10 mouse cellular contexts compared by ENCODE assay signal in genomic region chr14:122465931-122466490, GRCm38 (mm10). TPM values are rescaled to one million over a fixed set of nuclear protein-coding genes. Genes with fewer than 3 reads are reported as not detected.
DNase-seq lines count a peak whose midpoint lies in the region; ATAC-seq and TF ChIP-seq lines count a peak whose summit lies in the region.
"Had no signal": no experiment of that assay in that cellular context is flagged by ENCODE, and none has a peak within 500 bp of the region (broad histone marks: within the 10 kb centered on the region; RNA-seq: fewer than 3 reads in every experiment).

No protein-coding gene starts in this region.

- H3K27ac ChIP-seq in intestine, postnatal 0 days (ENCODE audit: low read depth, low read length) = no peak overlapping the region
- no peak overlapping the region for H3K27ac ChIP-seq in intestine, embryonic 15.5 days
- no peak overlapping the region for H3K27ac ChIP-seq in embryonic facial prominence, embryonic 11.5 days (replicated peaks; ENCODE audit: low read depth, low read length)
- H3K27ac ChIP-seq in hindbrain, embryonic 14.5 days = peak overlapping the region; percentile 26; the same call in 1 of the 2 replicates
- H3K27ac ChIP-seq in kidney, embryonic 16.5 days (ENCODE audit: low read length) = no peak overlapping the region
- H3K27ac ChIP-seq: liver, embryonic 13.5 days had no signal

- ATAC-seq in intestine, postnatal 0 days = no peak
- no peak for ATAC-seq in intestine, embryonic 15.5 days
- ATAC-seq in embryonic facial prominence, embryonic 11.5 days (replicated peaks; ENCODE audit: insufficient number of reproducible peaks, low FRiP score, low TSS enrichment, low read depth) = no peak
- no peak; the same call in 1 of the 2 replicates for ATAC-seq in hindbrain, embryonic 14.5 days (ENCODE audit: low FRiP score)
- ATAC-seq in kidney, embryonic 16.5 days (ENCODE audit: low FRiP score, low TSS enrichment) = no peak

- H3ac ChIP-seq in myocyte (ENCODE audit: control insufficient read depth, insufficient read length) = no peak overlapping the region

- H3K4me3 ChIP-seq in intestine, postnatal 0 days (ENCODE audit: low read depth, low read length) = peak overlapping the region; percentile 52; the same call in 1 of the 2 replicates
- H3K4me3 ChIP-seq in intestine, embryonic 15.5 days (replicated peaks) = no peak overlapping the region
- H3K4me3 ChIP-seq in embryonic facial prominence, embryonic 11.5 days (ENCODE audit: low read depth, low read length) = peak overlapping the region; percentile 54
- peak overlapping the region; percentile 48 for H3K4me3 ChIP-seq in hindbrain, embryonic 14.5 days (replicated peaks; ENCODE audit: low read length)
- H3K4me3 ChIP-seq in myocyte = peak overlapping the region; percentile 24
- H3K4me3 ChIP-seq in kidney, embryonic 16.5 days (ENCODE audit: low read length) = no peak overlapping the region

- peak; percentile 3 for DNase-seq in embryonic facial prominence, embryonic 11.5 days (ENCODE audit: low spot score)
- DNase-seq in hindbrain, embryonic 14.5 days (ENCODE audit: low spot score) = no peak
- DNase-seq in lung, postnatal 25 days (ENCODE audit: low spot score) = no peak
- DNase-seq in right cerebral cortex, postnatal 10 days (ENCODE audit: low spot score in 2 of 2) = no peak
- DNase-seq: kidney, postnatal 25 days; liver, embryonic 13.5 days had no signal

- no peak for TF ChIP-seq POLR2A in myocyte (IDR thresholded peaks at IDR 0.05; ENCODE audit: insufficient read length, low read depth)

- H3K9me3 ChIP-seq in intestine, postnatal 0 days (ENCODE audit: control insufficient read depth) = no peaks in the 10 kb centered on the region
- H3K9me3 ChIP-seq in intestine, embryonic 15.5 days = no peaks in the 10 kb centered on the region
- H3K9me3 ChIP-seq in embryonic facial prominence, embryonic 11.5 days (replicated peaks; ENCODE audit: control insufficient read depth, low read length) = no peaks in the 10 kb centered on the region
- H3K9me3 ChIP-seq in hindbrain, embryonic 14.5 days (ENCODE audit: control insufficient read depth, low read length) = no peaks in the 10 kb centered on the region
- H3K9me3 ChIP-seq in kidney, embryonic 16.5 days (ENCODE audit: low read length) = no peaks in the 10 kb centered on the region
- H3K9me3 ChIP-seq: liver, embryonic 13.5 days had no signal

- no peaks in the 10 kb centered on the region for H3K79me2 ChIP-seq in myocyte (ENCODE audit: control insufficient read depth, insufficient read depth)

- no peak overlapping the region for H3K9ac ChIP-seq in intestine, postnatal 0 days (ENCODE audit: low read depth, low read length)
- H3K9ac ChIP-seq in intestine, embryonic 15.5 days = no peak overlapping the region
- H3K9ac ChIP-seq in embryonic facial prominence, embryonic 11.5 days (replicated peaks; ENCODE audit: low read length) = no peak overlapping the region
- H3K9ac ChIP-seq in hindbrain, embryonic 14.5 days = no peak overlapping the region
- H3K9ac ChIP-seq in kidney, embryonic 16.5 days (replicated peaks; ENCODE audit: low read length) = no peak overlapping the region
- H3K9ac ChIP-seq: liver, embryonic 13.5 days had no signal

- H3K27me3 ChIP-seq in intestine, postnatal 0 days (replicated peaks; ENCODE audit: control insufficient read depth, insufficient read depth, low read length) = peaks cover 99% of the 10 kb centered on the region
- peaks cover 90% of the 10 kb centered on the region for H3K27me3 ChIP-seq in intestine, embryonic 15.5 days (replicated peaks)
- peaks cover 67% of the 10 kb centered on the region for H3K27me3 ChIP-seq in embryonic facial prominence, embryonic 11.5 days (ENCODE audit: control insufficient read depth, insufficient read depth, low read length)
- H3K27me3 ChIP-seq in hindbrain, embryonic 14.5 days (ENCODE audit: control insufficient read depth, insufficient read depth, low read length) = peaks cover 92% of the 10 kb centered on the region
- peaks cover 19% of the 10 kb centered on the region for H3K27me3 ChIP-seq in myocyte (ENCODE audit: control insufficient read depth, insufficient read depth, insufficient read length)
- H3K27me3 ChIP-seq in kidney, embryonic 16.5 days (ENCODE audit: insufficient read depth, low read length) = peaks cover 97% of the 10 kb centered on the region

- no peaks in the 10 kb centered on the region for H3K36me3 ChIP-seq in intestine, postnatal 0 days (ENCODE audit: control insufficient read depth, insufficient read depth)
- H3K36me3 ChIP-seq in intestine, embryonic 15.5 days = no peaks in the 10 kb centered on the region
- H3K36me3 ChIP-seq in embryonic facial prominence, embryonic 11.5 days (replicated peaks; ENCODE audit: control insufficient read depth, insufficient read depth, low read depth, low read length) = no peaks in the 10 kb centered on the region
- no peaks in the 10 kb centered on the region for H3K36me3 ChIP-seq in hindbrain, embryonic 14.5 days (replicated peaks; ENCODE audit: control insufficient read depth, insufficient read depth)
- H3K36me3 ChIP-seq in myocyte (ENCODE audit: control insufficient read depth, insufficient read depth) = no peaks in the 10 kb centered on the region
- H3K36me3 ChIP-seq in kidney, embryonic 16.5 days (ENCODE audit: insufficient read depth, low read length) = no peaks in the 10 kb centered on the region
- H3K36me3 ChIP-seq: liver, embryonic 13.5 days had no signal

- WGBS in intestine, postnatal 0 days = 25% methylated on average over 13 of the region's 13 CpGs
- WGBS in intestine, embryonic 15.5 days = 21% methylated on average over 13 of the region's 13 CpGs
- WGBS in embryonic facial prominence, embryonic 11.5 days = 21% methylated on average over 13 of the region's 13 CpGs
- 23% methylated on average over 13 of the region's 13 CpGs for WGBS in hindbrain, embryonic 14.5 days
- 21% methylated on average over 13 of the region's 13 CpGs for WGBS in kidney, embryonic 16.5 days

- TF ChIP-seq CTCF in intestine, postnatal 0 days (IDR thresholded peaks at IDR 0.05; ENCODE audit: low read depth) = no peak

- no peak overlapping the region for H3K4me2 ChIP-seq in intestine, postnatal 0 days (replicated peaks; ENCODE audit: low read depth)
- no peak overlapping the region for H3K4me2 ChIP-seq in intestine, embryonic 15.5 days (replicated peaks)
- H3K4me2 ChIP-seq in embryonic facial prominence, embryonic 11.5 days (ENCODE audit: low read depth, low read length) = peak overlapping the region; percentile 90; the same call in 1 of the 2 replicates
- H3K4me2 ChIP-seq in hindbrain, embryonic 14.5 days (replicated peaks) = peak overlapping the region; percentile 64
- H3K4me2 ChIP-seq in myocyte (ENCODE audit: low read depth) = no peak overlapping the region
- no peak overlapping the region for H3K4me2 ChIP-seq in kidney, embryonic 16.5 days (replicated peaks; ENCODE audit: low read depth, low read length)

- H3K4me1 ChIP-seq in intestine, postnatal 0 days (replicated peaks; ENCODE audit: control insufficient read depth, insufficient read depth, low read length) = peaks cover 8% of the 10 kb centered on the region; the same call in 1 of the 2 replicates
- peaks cover 24% of the 10 kb centered on the region for H3K4me1 ChIP-seq in intestine, embryonic 15.5 days (replicated peaks)
- H3K4me1 ChIP-seq in embryonic facial prominence, embryonic 11.5 days (ENCODE audit: control insufficient read depth, insufficient read depth, low read length) = peaks cover 11% of the 10 kb centered on the region
- H3K4me1 ChIP-seq in hindbrain, embryonic 14.5 days (replicated peaks; ENCODE audit: control insufficient read depth, insufficient read depth, low read length) = peaks cover 12% of the 10 kb centered on the region; the same call in 1 of the 2 replicates
- peaks cover 20% of the 10 kb centered on the region for H3K4me1 ChIP-seq in kidney, embryonic 16.5 days (ENCODE audit: insufficient read depth, low read length)

TF ChIP-seq in myocyte, 11 proteins besides CTCF, POLR2A, EP300 and RAD21 (continues in another document):
- no peak for TF ChIP-seq TCF3 (IDR thresholded peaks at IDR 0.05; ENCODE audit: insufficient read length, low read depth)

RNA-seq across cellular contexts. Expression of gene Zic5, which starts 0.5 kb away (rescaled TPM):
- not detected in 2 replicates for polyA plus RNA-seq in intestine, postnatal 0 days (2015; fragmentation: Nextera tagmentation; extraction: Ambion mirVana)
- polyA plus RNA-seq in intestine, embryonic 15.5 days (2015; fragmentation: Nextera tagmentation; extraction: Ambion mirVana) = 0.16 TPM in 1 of 2 replicates, not detected in the other
- 4.1 and 5.0 TPM in 2 replicates for polyA plus RNA-seq in embryonic facial prominence, embryonic 11.5 days (2014; fragmentation: Nextera tagmentation; extraction: Ambion mirVana)
- 11.6 and 14.0 TPM in 2 replicates for polyA plus RNA-seq in hindbrain, embryonic 14.5 days (2014; fragmentation: Nextera tagmentation; extraction: Ambion mirVana)
- 0.42 TPM for polyA plus RNA-seq in myocyte (2012; fragmentation: generic; extraction: Trizol)
- polyA plus RNA-seq in kidney, embryonic 16.5 days (2015; fragmentation: Nextera tagmentation; extraction: Ambion mirVana) = 0.06 and 0.14 TPM in 2 replicates

RNA-seq across cellular contexts. Expression of gene Zic2, which starts 9.2 kb away (rescaled TPM):
- not detected in 2 replicates for polyA plus RNA-seq in intestine, postnatal 0 days (2015; fragmentation: Nextera tagmentation; extraction: Ambion mirVana)
- polyA plus RNA-seq in intestine, embryonic 15.5 days (2015; fragmentation: Nextera tagmentation; extraction: Ambion mirVana) = not detected in 2 replicates
- 2.1 and 2.3 TPM in 2 replicates for polyA plus RNA-seq in embryonic facial prominence, embryonic 11.5 days (2014; fragmentation: Nextera tagmentation; extraction: Ambion mirVana)
- 10.6 and 11.4 TPM in 2 replicates for polyA plus RNA-seq in hindbrain, embryonic 14.5 days (2014; fragmentation: Nextera tagmentation; extraction: Ambion mirVana)
- 0.88 TPM for polyA plus RNA-seq in myocyte (2012; fragmentation: generic; extraction: Trizol)
- polyA plus RNA-seq in kidney, embryonic 16.5 days (2015; fragmentation: Nextera tagmentation; extraction: Ambion mirVana) = not detected in 2 replicates
- polyA plus RNA-seq: liver, embryonic 13.5 days had no signal

RNA-seq across cellular contexts. Expression of gene Gm5089, which starts 15.1 kb away (rescaled TPM):
- polyA plus RNA-seq in intestine, postnatal 0 days (2015; fragmentation: Nextera tagmentation; extraction: Ambion mirVana) = not detected in 2 replicates
- not detected in 2 replicates for polyA plus RNA-seq in intestine, embryonic 15.5 days (2015; fragmentation: Nextera tagmentation; extraction: Ambion mirVana)
- polyA plus RNA-seq in embryonic facial prominence, embryonic 11.5 days (2014; fragmentation: Nextera tagmentation; extraction: Ambion mirVana) = not detected in 2 replicates
- 0.50 and 1.2 TPM in 2 replicates for polyA plus RNA-seq in hindbrain, embryonic 14.5 days (2014; fragmentation: Nextera tagmentation; extraction: Ambion mirVana)
- not detected for polyA plus RNA-seq in myocyte (2012; fragmentation: generic; extraction: Trizol)
- not detected in 2 replicates for polyA plus RNA-seq in kidney, embryonic 16.5 days (2015; fragmentation: Nextera tagmentation; extraction: Ambion mirVana)
- polyA plus RNA-seq: liver, embryonic 13.5 days had no signal

RNA-seq across cellular contexts. Expression of gene Gm10837, which starts 24.4 kb away (rescaled TPM):
- not detected in 2 replicates for polyA plus RNA-seq in intestine, postnatal 0 days (2015; fragmentation: Nextera tagmentation; extraction: Ambion mirVana)
- not detected in 2 replicates for polyA plus RNA-seq in intestine, embryonic 15.5 days (2015; fragmentation: Nextera tagmentation; extraction: Ambion mirVana)
- polyA plus RNA-seq in embryonic facial prominence, embryonic 11.5 days (2014; fragmentation: Nextera tagmentation; extraction: Ambion mirVana) = not detected in 2 replicates
- 0.31 and 0.95 TPM in 2 replicates for polyA plus RNA-seq in hindbrain, embryonic 14.5 days (2014; fragmentation: Nextera tagmentation; extraction: Ambion mirVana)
- not detected for polyA plus RNA-seq in myocyte (2012; fragmentation: generic; extraction: Trizol)
- not detected in 2 replicates for polyA plus RNA-seq in kidney, embryonic 16.5 days (2015; fragmentation: Nextera tagmentation; extraction: Ambion mirVana)
- polyA plus RNA-seq: liver, embryonic 13.5 days had no signal

Comparison
In these comparisons a context has a peak if more than half of its experiments do, and no peak if none do; other contexts are left out.
1. H3K4me3 ChIP-seq: peak in intestine, postnatal 0 days (single experiment), embryonic facial prominence, embryonic 11.5 days (single experiment), hindbrain, embryonic 14.5 days (single experiment) and myocyte (single experiment); none in intestine, embryonic 15.5 days (single experiment) and kidney, embryonic 16.5 days (single experiment).
2. H3K4me2 ChIP-seq: peak in embryonic facial prominence, embryonic 11.5 days (single experiment) and hindbrain, embryonic 14.5 days (single experiment); none in intestine, postnatal 0 days (single experiment), intestine, embryonic 15.5 days (single experiment), myocyte (single experiment) and kidney, embryonic 16.5 days (single experiment).